8 mouse cellular contexts compared by ENCODE assay signal in the genomic region with DNA sequence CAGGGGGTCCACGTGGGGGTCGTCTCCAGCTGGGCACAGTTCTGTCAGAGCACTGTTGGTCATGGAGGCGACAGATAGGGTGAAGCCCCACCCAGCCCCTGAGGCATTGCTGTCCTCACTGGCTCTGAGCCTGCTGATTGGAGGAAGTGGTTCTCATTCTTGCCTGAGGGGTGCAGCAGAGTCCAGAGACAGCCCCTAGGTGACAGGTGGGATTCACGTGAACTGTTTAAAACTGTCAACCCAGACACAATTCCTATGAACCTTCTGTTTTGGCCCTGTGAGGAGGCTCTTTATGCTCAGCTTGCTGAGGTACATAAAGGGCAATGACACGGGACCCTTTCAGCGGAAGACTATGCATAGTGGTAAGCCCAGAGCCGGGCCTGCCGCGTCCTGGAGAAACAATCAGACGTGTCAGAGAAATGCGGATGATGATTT.
A peak's percentile ranks its signal among the peaks of the same experiment; 100 is the strongest.
DNase-seq lines count a peak whose midpoint lies in the region; ATAC-seq and TF ChIP-seq lines count a peak whose summit lies in the region.

No protein-coding gene starts in this region.

- H3K27ac ChIP-seq in thymus, adult 2 months (ENCODE audit: control insufficient read depth, insufficient read depth, low read length), result no peak overlapping the region
- H3K27ac ChIP-seq in limb, embryonic 10.5 days, result peak overlapping the region; percentile 73
- H3K27ac ChIP-seq in neural tube, embryonic 13.5 days (replicated peaks), result peak overlapping the region; percentile 87

- WGBS in thymus, adult 2 months, result 57% methylated on average over 11 of the region's 11 CpGs
- whole genome bisulfite sequencing in limb, embryonic 10.5 days, result 51% methylated on average over 11 of the region's 11 CpGs
- WGBS in neural tube, embryonic 13.5 days, result 21% methylated on average over 11 of the region's 11 CpGs

- H3K9ac ChIP-seq in neural tube, embryonic 13.5 days, result no peak overlapping the region; the same call in 1 of the 2 replicates

- ATAC-seq in hematopoietic stem cell, adult 5-6 weeks (replicated peaks in 1 of 2; ENCODE audit: insufficient read depth in 1 of 2, low FRiP score in 2 of 2, low TSS enrichment in 1 of 2, low read depth in 1 of 2, poor library complexity in 2 of 2, severe bottlenecking in 2 of 2), result peak; percentile 75 to 83
- ATAC-seq in neural tube, embryonic 13.5 days (ENCODE audit: low read depth), result peak; percentile 60

- no peaks in the 10 kb centered on the region; the same call in 1 of the 2 replicates for H3K4me1 ChIP-seq in thymus, adult 2 months (replicated peaks; ENCODE audit: control insufficient read depth, insufficient read depth, low read length)
- H3K4me1 ChIP-seq in limb, embryonic 10.5 days, result peaks cover 71% of the 10 kb centered on the region
- H3K4me1 ChIP-seq in neural tube, embryonic 13.5 days (replicated peaks), result peaks cover 51% of the 10 kb centered on the region

- peak; percentile 5 for DNase-seq in thymus, adult 2 months
- no peak for DNase-seq in thymus, adult 18-20 months
- peak; percentile 44 for DNase-seq in limb, embryonic 10.5 days (ENCODE audit: low spot score)
- DNase-seq in urinary bladder, adult 18-20 months (ENCODE audit: low spot score in 2 of 2), result no peak
- no peak for DNase-seq in adrenal gland, postnatal 36 days
- DNase-seq in heart, adult 8-10 months (ENCODE audit: low spot score), result no peak

- H3K27me3 ChIP-seq in thymus, adult 2 months (ENCODE audit: control insufficient read depth, insufficient read depth, low read length), result no peaks in the 10 kb centered on the region
- H3K27me3 ChIP-seq in limb, embryonic 10.5 days (ENCODE audit: low read depth, poor library complexity, severe bottlenecking), result no peaks in the 10 kb centered on the region
- H3K27me3 ChIP-seq in neural tube, embryonic 13.5 days, result no peaks in the 10 kb centered on the region

- peak overlapping the region; percentile 37 for H3K4me2 ChIP-seq in neural tube, embryonic 13.5 days

- H3K36me3 ChIP-seq in thymus, adult 2 months (ENCODE audit: control insufficient read depth, insufficient read depth, low read length), result no peaks in the 10 kb centered on the region
- H3K36me3 ChIP-seq in limb, embryonic 10.5 days, result no peaks in the 10 kb centered on the region
- no peaks in the 10 kb centered on the region for H3K36me3 ChIP-seq in neural tube, embryonic 13.5 days

- H3K4me3 ChIP-seq in thymus, adult 2 months (ENCODE audit: control insufficient read depth, insufficient read depth, low read length), result no peak overlapping the region
- H3K4me3 ChIP-seq in limb, embryonic 10.5 days, result no peak overlapping the region
- H3K4me3 ChIP-seq in neural tube, embryonic 13.5 days, result no peak overlapping the region

- no peaks in the 10 kb centered on the region for H3K9me3 ChIP-seq in limb, embryonic 10.5 days (replicated peaks)
- no peaks in the 10 kb centered on the region for H3K9me3 ChIP-seq in neural tube, embryonic 13.5 days

- TF ChIP-seq POLR2A in thymus, adult 2 months (IDR thresholded peaks at IDR 0.05; ENCODE audit: control insufficient read depth, extremely low read depth, insufficient read depth, low read length, poor library complexity), result no peak

- no peak for TF ChIP-seq CTCF in thymus, adult 2 months (IDR thresholded peaks at IDR 0.05; ENCODE audit: borderline replicate concordance, control insufficient read depth, extremely low read depth, insufficient read depth, low read length, poor library complexity)

Comparison
In these comparisons a context has a peak if more than half of its experiments do, and no peak if none do; other contexts are left out.
1. DNase-seq: peak in thymus, adult 2 months (single experiment) and limb, embryonic 10.5 days (single experiment); none in thymus, adult 18-20 months (0 of 2), urinary bladder, adult 18-20 months (0 of 2), adrenal gland, postnatal 36 days (0 of 2) and heart, adult 8-10 months (single experiment).